Mouse (Mus musculus) layer of hippocampus, adult 18-20 months (tissue): ENCODE data around the gene Vmn2r54. TPM values are rescaled to one million over a fixed set of nuclear protein-coding genes. Genes with fewer than 3 reads are reported as not detected.
"Not testable (repeated sequence)": the region's sequence is repeated elsewhere in the genome, so short reads cannot be mapped to it uniquely, and the experiment has no call there.

ENCODE experiments used
- DNase-seq, 2 experiments: peaks; one replicate each; pipeline ENCODE4 v3.0.0; 2022; ENCODE audit warnings: low spot score in 2 of 2
- long read RNA-seq: library from polyadenylated mRNA; stranded (forward); transcript quantifications from one replicate; pipeline ENCODE4 v2.0.0, GENCODE M21; 2021
- total RNA-seq, 2 experiments: library from RNA; stranded (reverse); gene quantifications; 2 replicates each; pipeline ENCODE4 v1.2.3; 2021

The Vmn2r54 gene
- not detected for total RNA-seq
- long read RNA-seq = 0 reads

DNA sequence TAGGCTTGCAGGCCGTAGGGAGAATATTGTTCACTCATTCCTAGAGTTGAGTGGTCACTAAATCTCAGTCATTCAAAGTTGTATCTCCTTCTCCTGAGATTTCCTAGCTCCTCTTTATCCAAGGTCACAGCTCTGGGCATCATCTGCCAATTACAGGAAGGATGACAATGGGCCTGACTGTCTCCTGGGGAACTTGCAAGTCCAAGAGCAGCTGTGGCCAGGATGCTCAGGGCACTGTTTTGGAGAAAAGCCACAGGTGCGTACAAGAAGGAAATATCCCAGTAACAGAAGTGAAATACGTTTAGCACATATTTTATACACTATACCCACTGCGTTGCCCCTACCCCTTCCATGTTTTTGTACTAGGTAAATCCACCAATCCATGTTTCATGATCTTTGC, at the start of gene Vmn2r54:
Vmn2r54 (minus strand) TSS at position 101 of the 400 bp plus-strand sequence.
- DNase-seq = not testable (repeated sequence)

DNA sequence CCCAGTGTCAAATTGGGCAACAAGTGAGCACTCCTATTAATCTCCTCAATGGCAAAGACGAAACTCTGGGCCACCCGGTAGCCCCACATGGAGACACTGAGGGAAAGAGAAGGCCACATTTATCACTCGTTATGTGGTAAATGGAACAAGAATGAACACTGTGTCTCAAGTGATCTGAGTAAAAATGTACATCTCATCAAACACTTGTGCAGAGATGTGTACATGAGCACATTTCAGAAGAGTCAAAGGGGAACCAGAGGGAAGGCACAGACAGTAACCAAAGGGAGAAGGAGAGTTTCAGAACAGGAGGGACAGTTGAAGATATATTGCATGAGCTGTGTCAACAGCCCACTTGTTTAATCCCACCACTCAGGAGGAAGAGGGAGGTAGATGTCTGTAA, 44.8 kb upstream of the Vmn2r54 start, which contains the start of gene Vmn2r55:
Vmn2r55 (minus strand) TSS at position 101 of the 400 bp plus-strand sequence.
- DNase-seq = not testable (repeated sequence)

DNA sequence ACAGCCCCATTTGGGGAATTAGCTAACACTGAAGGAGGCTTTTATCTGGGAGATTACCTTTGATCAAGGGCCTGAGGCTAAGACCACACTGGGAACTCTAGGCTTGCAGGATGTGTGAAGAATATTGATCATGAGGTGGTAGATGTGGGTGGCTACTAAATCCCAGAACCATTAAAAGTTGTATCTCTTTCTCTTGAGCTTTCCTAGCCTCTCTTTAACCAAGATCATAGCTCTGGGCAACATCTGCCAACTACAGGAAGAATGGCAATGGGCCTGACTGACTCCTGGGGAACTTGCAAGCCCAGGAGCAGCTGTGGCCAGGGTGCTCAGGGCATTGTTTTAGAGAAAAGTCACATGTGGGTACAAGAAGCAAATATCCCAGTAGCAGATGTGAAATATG, 31.4 kb downstream of the Vmn2r54 start, which contains the start of gene Vmn2r53:
Vmn2r53 (minus strand) TSS at position 101 of the 400 bp plus-strand sequence.
- no peak for DNase-seq

Other genes with a start within 250 kb of the Vmn2r54 start
- gene Zfp551, start 217.6 kb downstream of the Vmn2r54 start, total RNA-seq = 10 to 100 TPM; 11.2 to 12.2 TPM
- gene Zfp606, start 162.0 kb downstream of the Vmn2r54 start, total RNA-seq = 10 to 100 TPM; 11.1 to 11.3 TPM
- gene 2900092C05Rik, start 127.8 kb downstream of the Vmn2r54 start, total RNA-seq = not detected
- gene Vmn2r53, start 31.5 kb downstream of the Vmn2r54 start, total RNA-seq = under 1 TPM in 1 of 2 experiments, not detected in 1; 0.05 TPM
- not detected for gene Vmn2r55, start 44.7 kb upstream of the Vmn2r54 start, total RNA-seq
- gene Vmn2r56, start 94.7 kb upstream of the Vmn2r54 start, total RNA-seq = under 1 TPM in 1 of 2 experiments, not detected in 1; 0.05 TPM
- gene Zscan18, start 163.3 kb upstream of the Vmn2r54 start, total RNA-seq = 10 to 100 TPM; 24.2 to 26.5 TPM
- gene Zfp329, start 178.5 kb upstream of the Vmn2r54 start, total RNA-seq = 10 to 100 TPM; 20.7 to 23.0 TPM
- gene Zfp110, start 194.4 kb upstream of the Vmn2r54 start, total RNA-seq = 10 to 100 TPM; 14.8 to 17.1 TPM
- 1 to 10 TPM; 7.1 to 7.3 TPM for gene Zfp128, start 240.9 kb upstream of the Vmn2r54 start, total RNA-seq